Mouse (Mus musculus) CD8-positive naive resting alpha-beta T cell, adult 2 months (primary cell): Measurements from ENCODE around the gene Ssh2.

Source experiments
- DNase-seq, 2 experiments: peaks; one replicate each; pipeline ENCODE4 v3.0.0; 2022; ENCODE audit warnings: low read depth in 2 of 2, low spot score in 2 of 2

Ssh2 gene

DNA sequence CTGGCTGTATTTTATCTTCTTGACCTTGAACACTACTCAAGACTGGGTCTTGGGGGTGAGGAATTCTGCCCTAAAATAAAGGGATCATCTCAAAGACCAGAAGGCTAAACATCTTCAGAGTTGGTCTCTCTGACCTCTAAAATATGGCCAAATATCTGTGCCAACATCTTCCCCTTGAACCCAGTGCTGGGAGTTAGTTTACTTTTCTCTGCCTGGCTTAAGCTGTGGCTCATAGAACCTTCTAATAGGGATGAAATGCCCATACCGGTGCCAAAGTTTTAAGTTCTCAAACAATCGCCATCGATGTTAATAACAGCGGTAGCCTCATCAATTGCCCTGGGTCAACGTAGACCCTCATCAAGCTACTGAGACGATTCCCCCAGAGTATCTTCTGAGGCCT lies 245.8 kb downstream of the Ssh2 start:
- DNase-seq = no peak

- no peak for DNase-seq
Measured at GRCm38 (mm10) chr11:77462283-77463100, 246.4 kb downstream of the Ssh2 start, which contains the start of gene Coro6. TSS of gene Coro6 (plus strand) at chr11:77462411.

GRCm38 (mm10) chr11:77463101-77463445 lies 247.0 kb downstream of the Ssh2 start:
- no peak for DNase-seq

DNA sequence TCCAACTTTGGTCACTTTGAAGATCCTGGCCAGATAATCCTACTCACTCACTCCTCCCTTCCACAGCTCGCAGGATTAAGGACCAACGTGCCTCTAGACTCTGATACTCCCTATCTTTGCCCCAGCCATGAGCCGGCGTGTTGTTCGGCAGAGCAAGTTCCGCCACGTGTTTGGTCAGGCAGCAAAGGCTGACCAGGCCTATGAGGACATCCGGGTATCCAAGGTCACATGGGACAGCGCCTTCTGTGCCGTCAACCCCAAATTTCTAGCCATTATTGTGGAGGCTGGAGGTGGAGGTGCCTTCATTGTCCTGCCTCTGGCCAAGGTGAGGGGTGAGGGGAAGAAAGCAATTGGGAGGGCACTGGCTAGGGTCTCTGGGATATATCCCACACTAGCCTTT lies 247.7 kb downstream of the Ssh2 start:
- DNase-seq = no peak

DNA sequence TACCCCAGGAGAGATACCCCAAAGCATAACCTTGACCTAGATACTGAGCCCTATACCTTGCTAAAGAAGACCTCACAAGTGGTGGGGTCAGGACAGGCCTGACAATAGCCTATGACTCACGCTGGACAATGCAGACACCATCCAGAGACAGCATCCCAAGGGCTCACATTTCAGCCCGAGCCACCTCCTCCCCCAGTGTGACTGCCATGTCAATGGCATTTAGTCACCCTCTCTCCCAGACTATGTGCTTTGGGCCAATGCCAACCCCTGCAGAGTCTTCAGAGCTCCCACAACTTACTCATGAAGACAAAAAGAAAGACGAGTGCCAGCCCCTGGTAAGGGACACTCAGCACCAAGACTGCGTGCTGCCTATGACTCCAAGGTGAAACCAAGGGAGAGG lies 248.6 kb downstream of the Ssh2 start:
- no peak for DNase-seq

DNA sequence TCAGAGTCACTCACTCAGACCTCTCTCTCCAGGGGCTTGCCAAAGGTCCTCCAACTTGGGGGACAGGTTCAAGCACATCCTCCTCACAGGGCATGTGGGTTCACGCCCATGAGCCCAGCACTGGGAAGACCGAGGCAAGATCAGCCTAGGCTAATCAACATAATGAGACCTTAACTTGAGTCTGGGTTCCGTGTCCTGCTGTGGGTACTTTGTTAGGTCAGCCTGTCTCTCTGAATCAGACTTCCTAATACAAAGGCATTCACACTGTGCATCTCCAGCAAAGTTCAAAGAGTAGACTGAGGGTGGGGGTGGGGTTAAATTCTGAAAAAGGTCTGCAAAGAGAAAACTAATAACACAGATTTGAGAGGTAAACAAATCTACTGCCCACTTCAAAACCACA lies 249.0 kb downstream of the Ssh2 start:
- no peak for DNase-seq

- DNase-seq = no peak
Measured at GRCm38 (mm10) chr11:77466544-77466943, 250.5 kb downstream of the Ssh2 start.

GRCm38 (mm10) chr11:77467157-77467556 lies 251.1 kb downstream of the Ssh2 start:
- DNase-seq = peak; percentile 77 to 85

- DNase-seq = peak; percentile 76 to 85
Measured at GRCm38 (mm10) chr11:77467784-77468183, 251.7 kb downstream of the Ssh2 start.

- no peak for DNase-seq
Measured at GRCm38 (mm10) chr11:77468397-77468796, 252.3 kb downstream of the Ssh2 start.

GRCm38 (mm10) chr11:77471407-77471806 lies 255.3 kb downstream of the Ssh2 start:
- DNase-seq = no peak

DNA sequence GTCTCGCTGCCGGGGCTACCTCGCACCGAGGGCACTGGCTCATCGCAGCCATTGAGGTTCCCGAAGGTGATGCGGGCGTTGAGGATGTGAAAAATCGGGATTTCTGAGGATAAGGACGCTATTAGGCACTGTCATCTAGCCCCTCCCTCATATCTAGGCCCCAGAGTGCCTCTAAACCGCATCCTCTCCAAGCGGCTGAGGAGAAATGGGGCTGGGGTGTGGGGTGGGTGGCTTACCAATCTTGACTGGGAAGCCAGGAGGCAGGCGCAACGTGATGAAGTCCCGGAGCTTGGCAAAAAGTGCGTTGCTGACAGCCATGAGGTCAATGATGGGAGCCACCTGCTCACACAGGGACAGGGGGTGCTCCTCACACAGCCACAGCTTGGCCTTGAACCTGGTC lies 256.7 kb downstream of the Ssh2 start:
- no peak for DNase-seq

DNA sequence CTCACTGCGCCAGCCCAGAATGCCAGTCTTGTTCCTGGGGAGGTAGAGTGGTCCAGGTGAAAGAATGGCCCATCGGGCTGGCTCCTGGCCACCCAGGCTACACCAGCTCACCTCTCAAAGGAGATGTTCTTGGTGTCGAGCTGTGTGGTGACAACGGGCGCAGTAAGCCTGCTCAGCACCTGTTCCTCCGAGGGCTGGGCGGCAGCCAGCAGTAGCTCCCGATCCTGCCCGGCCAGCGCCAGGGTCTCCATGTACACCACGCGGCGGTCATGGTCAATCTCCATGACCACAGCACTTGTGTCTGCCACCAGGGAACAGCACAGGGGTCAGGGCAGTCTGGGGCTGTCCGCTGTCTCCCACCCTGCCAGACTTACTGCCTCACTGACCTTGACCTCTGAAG lies 260.1 kb downstream of the Ssh2 start:
- no peak for DNase-seq

GRCm38 (mm10) chr11:77476895-77477294 lies 260.8 kb downstream of the Ssh2 start:
- no peak for DNase-seq

- no peak for DNase-seq
Measured at GRCm38 (mm10) chr11:77483043-77483442, 267.0 kb downstream of the Ssh2 start.

DNA sequence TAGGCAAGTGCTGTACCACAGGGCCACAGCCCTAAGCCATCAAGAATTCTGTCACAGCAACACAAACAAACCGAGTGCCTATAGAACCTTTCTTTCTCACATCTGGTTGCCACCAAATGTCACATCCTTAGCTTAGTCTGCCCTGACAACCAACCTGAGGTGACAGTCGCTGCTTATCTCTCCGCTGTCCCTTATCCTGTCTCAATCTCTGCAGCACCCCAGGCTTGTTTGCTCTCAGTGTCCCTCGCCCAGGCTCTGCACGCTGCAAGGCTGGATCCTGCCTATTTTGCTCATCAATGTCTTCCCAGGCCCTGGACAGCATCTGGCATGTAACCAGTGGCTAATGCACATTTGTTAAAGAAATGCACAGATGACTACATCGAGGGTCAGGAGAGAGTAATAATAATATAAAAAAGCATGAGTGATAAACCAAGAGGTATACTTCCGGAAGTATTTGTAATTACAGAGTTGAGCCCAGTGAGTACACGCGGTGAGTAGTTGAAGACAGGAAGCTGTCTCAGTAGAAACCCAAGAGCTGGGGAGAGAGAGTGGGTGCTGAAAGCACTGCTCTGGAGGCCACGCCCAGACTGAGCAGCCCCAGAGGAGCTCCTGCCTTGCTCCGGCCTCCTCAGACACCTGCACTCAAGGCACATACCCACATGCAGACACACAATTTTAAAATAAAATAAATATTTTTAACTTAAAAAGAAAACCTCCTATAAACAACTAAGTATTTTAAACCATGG lies 267.6 kb downstream of the Ssh2 start:
- DNase-seq = peak in 1 of 2 experiments; percentile 47

DNA sequence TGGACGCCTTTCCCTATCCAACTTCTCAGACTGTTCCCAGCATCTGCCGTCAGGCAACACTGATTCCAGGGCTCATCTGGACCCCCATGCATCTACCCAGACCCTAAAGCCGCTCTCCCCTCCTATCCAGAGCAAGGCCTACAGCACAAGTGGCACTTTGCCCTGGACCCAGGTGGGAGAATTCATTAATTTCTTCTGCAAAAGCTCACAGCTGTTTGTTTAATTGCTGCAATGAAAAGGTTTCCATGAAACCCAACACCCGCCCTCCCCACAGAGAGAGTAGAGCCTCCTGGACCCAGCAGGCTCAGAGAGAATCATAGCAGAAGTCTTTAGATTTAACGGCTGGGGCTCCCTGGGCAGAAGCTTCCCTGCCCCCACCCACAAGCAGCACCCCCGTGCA lies 269.1 kb downstream of the Ssh2 start:
- no peak for DNase-seq

GRCm38 (mm10) chr11:77486798-77487197 lies 270.7 kb downstream of the Ssh2 start:
- DNase-seq = no peak

DNA sequence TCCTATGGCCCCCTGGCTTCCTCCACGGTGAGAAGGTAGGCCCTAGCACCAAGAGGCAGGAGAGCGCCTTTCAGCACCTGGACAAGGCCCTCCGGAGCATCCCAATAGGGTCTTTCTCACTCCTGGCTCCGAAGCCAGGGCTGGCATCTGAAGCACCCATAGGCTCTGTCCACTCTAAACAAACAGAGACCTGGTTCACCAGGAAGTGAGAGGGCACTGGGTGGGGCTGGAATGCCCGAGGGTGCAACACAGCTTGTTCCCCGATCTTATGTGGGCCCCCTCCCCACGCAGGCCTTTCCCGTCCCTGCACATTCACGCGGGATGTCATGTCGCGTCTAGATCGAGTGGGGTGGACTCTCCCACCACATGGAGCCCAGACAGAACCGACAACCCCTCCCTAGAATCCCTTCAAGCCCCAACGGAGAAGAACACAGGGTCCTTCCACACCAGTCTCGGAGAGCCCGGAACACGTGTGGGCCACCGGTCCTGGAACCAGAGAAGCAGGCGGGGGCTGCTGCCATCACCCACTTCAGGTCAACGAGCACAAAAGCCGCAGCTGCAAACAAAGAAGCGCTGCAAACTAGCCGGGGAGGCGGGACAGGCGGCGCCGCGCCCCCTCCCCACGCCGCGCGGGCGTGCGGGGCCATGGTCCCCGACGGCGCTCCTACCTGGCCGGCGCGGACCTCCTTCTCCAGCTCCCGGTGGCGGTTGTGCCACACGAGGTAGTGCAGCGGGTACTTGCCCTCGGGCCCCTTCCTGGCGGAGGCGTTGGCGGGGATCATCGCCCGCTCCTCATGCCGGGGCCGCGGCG lies 272.9 kb downstream of the Ssh2 start:
- no peak for DNase-seq

GRCm38 (mm10) chr11:77489591-77490235 lies 273.6 kb downstream of the Ssh2 start, which contains the start of gene Ankrd13b:
TSS of gene Ankrd13b (minus strand) at chr11:77489678.
- no peak for DNase-seq

DNA sequence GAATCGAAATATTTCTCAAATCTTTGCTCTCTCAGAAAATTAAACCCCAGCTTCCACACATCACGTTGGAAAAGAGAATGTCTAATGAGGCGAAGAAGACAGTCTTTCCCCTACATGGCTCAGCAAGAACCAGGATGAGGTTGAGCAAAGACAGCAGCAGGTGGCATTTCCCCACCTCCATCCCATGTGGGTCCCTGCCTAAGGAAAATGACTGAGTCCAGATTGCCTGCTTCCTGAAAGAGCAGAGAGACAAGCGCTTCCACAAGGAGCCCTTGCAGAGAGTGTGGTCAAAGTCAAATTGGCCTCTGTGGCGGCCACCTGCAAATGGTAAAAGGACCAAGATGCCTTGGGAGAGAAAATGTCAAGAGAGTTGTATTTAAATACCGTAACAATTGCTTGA lies 274.4 kb downstream of the Ssh2 start:
- no peak for DNase-seq
